Mouse (Mus musculus): ENCODE results near the gene Git2.

Git2 gene

DNA sequence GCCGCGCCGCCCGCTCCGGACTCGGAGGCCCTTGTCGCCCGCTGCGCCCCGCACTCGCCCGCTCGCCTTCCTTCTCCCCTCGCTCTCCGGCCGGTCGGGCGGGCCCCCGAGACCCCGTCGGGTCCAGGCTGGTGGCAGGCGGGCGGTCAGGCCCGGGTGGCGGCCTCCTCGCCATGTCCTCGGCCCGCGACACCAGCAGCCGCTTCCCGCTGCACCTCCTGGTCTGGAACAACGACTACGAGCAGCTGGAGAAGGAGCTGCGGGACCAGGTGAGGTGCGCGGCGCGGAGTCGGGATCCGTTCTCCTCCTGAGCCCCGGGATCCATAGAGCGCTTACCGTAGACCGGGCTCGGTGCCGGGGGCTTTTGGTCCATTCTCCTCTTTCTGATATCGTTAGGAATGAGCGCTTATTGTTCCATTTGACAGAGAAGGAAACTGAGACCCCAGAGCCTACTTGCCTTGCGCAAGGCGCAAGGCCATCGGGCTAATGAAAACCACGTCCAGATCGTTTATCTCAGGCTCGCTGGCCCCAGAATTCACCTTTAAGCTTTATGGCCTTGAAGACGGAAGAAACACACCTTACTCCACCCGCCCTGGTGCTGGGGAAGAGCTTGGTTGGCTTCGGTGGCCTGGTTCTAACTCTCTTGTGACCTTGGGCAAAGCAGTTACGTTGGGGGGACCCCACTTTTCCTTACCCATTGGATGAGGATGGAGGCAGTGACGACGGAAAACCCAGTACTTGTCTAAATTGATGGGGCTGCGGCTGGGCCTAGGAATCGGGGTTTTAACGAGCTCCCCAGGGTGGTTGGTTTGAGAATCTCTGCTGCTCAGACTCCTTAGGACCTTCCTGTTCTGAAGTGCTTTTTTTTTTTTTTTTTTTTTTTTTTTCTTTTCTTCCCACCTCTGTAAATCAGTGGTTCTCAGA, at the start of gene Git2:
Gene Git2 (minus strand): TSS at position 462 of the 924 bp plus-strand sequence.
- DNase-seq (ENCODE audit: low spot score in 2 of 2), result peak in 1 of 2 experiments; percentile 34

DNA sequence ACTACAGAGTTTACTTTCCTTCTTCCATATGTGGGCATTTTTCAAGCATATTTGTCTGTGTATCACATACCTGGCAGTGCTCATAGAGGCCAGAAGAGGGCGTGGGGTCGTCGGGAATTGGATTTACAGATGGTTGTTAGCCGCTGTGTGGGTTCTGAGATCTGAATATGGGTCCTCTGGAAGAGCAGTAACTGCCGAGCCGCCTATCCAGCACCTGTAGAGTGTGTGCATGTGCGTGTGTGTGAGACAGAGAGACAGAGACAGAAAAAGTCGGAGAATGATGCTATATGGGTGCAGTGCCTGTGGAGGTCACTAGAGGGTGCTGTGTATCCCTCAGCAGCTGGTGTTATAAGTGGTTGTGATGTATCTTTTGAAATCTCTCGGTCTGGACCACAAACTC, 48.9 kb upstream of the Git2 start:
- peak in 1 of 2 experiments; percentile 67 for DNase-seq (ENCODE audit: low spot score in 2 of 2)

DNA sequence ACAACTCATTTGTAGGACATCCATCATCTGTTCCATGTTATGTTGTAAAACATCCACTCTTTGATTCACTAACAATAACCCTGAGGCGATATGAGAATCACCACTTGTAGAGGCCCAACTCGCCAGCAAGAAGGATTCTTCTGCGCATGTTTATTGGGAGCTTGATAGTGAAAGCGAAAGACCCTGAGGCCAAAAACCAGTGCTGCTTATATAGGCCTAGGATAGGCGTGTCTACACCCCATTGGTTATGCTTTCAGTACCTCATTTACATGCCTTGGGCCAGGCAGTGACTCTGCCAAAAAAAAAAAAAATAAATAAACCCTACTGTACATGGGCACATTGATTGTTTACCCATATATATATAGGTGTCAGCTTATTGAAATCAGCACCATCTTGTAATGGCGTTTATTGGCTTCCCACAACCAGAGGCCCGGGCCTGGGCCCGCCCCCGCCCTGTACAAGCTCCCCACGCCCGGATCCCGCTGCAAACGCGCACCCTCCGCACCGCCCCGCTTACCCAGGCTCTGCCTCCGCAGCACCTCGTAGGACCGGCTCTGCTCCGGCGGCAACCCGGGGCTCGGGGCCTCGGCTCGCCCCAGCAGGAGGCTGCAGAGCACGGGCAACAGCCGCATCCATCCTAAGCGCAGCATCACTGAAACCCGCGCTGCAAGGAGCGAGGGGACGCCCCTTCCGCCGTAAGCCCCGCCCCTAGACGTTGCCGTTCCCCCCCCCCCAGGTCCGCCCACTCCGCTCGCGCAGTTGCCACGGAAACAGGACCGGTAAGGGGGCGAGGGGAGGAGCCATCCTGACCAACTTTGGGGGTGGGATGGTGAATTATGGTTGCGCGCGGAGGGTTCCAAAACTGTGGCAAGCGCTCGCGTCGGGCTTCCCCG, 47.7 kb upstream of the Git2 start, which contains the start of gene 1500011B03Rik:
Gene 1500011B03Rik (minus strand): TSS at position 673 of the 893 bp plus-strand sequence.
- peak in 1 of 2 experiments; percentile 72 for DNase-seq (ENCODE audit: low spot score in 2 of 2)

DNA sequence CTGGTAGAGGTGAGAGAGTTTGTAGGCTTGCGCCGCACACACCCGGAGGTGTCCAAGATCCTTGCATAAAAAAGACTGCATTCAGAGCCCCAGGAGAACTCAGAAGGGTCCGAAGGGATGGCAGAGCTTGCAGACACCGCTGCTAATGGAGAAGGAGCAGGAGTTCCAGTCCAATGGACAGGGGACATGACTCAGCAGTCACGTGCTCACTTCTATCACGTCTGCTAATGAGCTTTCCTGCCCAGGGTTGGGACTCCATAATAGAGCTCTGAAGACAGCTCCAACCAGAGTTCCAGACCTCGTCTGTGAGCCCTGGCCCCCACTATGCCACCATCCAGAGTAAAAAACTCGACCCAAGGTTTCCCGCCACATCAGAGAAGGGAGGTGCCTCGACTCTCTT, 42.8 kb upstream of the Git2 start:
- no peak for DNase-seq (ENCODE audit: low spot score in 2 of 2)

DNA sequence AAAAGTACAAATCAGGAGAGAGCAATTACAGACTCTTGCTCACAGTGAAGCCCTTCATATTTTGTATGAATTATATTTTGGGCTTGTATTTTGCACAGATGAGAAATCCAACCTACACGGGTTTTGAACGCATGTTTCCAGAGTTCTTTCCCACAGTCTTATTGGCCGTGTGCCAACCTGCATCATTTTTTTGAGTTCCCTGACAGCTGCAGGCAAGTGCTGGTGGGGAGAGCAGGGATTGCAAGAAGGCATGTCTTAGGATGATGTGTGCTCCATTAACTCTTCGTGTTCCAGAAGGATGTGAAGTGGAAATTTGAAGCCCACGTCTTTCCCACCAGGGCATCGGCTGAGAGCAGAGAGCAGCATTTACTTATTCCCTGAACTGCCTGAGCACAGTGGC, 41.3 kb upstream of the Git2 start:
- no peak for DNase-seq (ENCODE audit: low spot score in 2 of 2)

DNA sequence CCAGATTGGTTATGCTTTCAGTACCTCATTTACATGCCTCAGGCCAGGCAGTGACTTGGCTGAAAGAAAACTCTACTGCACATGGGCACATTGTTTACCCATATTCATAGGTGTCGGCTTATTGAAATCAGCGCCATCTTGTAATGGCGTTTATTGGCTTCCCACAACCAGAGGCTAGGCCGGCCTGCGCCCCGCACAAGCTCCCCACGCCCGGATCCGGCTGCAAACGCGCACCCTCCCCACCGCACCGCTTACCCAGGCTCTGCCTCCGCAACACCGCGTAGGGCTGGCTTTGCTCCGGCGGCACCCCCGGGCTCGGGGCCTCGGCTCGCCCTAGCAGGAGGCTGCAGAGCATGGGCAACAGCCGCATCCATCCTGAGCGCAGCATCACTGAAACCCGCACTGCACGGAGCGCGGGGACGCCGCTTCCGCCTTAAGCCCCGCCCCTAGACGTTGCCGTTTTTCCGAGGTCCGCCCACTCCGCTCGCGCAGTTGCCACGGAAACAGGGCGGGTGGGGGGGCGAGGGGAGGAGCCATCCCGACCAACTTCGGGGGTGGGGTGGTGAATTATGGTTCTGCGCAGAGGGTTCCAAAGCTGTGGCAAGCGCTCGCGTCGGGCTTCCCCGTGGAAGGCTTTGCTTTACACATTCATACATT, 38.3 kb upstream of the Git2 start:
- DNase-seq (ENCODE audit: low spot score in 2 of 2), result peak; percentile 79 to 87

DNA sequence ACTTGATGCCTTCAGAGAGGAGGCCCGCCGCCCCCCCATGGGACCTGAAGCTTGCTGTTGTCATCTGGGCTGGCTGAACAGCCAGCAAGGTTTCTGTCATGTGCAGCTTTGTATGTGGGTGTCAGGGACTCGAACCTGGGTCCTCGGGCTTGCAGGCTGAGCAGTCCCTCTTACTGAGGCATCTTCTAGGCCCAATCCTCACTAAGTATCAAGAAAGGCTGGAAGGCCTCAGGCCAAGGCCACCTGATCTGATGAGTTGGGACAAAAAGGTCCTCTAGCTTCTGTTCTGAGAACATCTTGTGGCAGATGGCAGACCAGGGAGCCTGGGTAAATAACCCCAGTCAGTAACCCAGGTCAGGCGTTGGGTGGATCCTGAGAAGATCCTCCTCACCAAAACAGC, 34.5 kb upstream of the Git2 start:
- no peak for DNase-seq (ENCODE audit: low spot score in 2 of 2)

DNA sequence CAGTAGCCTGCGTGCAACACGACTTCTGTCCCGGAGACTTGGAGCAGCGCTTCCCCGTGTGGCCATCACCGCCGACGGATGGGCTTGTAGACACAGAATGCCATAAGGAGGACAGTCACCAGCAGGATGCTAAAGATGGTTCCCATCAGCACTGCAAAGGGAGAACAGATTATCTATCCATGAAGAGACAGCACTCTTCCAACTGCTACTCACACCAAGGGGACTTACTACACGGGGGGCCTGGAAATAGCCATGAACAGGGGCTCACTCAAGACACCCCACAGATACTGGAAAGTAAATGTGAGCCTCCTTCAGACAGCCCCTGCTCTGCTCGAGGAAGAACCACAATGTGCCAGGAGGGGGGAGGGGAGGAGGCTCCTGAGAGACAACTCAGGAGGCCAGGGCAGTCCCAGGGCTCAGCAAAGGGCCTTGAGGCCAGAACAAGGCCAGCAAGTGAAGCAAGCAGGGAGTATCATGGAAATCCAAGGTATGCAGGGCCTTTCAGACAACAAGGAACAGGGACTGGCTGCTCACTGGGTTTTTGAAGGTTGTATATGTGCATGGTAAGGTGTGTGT, 34.0 kb upstream of the Git2 start:
- no peak for DNase-seq (ENCODE audit: low spot score in 2 of 2)

DNA sequence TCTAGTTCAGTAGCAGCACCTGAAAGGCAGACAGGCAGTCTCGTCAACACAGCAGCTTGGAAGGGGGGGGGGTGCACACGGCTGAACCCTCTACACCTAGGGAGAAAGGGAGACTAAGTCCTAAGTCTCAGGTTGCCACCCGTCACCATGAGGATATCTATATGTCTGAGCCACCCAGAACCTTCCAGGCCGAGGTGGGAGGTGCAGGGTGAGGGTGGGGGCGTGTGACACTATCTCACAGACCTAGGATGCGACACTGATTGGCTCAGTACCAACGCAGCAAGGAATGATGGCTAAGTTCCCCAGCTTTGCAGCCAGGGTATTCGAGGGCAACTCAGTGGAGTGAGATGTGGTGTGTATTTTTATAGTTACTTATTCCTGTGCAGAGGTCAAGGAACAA, 33.1 kb upstream of the Git2 start:
- DNase-seq (ENCODE audit: low spot score in 2 of 2), result no peak

DNA sequence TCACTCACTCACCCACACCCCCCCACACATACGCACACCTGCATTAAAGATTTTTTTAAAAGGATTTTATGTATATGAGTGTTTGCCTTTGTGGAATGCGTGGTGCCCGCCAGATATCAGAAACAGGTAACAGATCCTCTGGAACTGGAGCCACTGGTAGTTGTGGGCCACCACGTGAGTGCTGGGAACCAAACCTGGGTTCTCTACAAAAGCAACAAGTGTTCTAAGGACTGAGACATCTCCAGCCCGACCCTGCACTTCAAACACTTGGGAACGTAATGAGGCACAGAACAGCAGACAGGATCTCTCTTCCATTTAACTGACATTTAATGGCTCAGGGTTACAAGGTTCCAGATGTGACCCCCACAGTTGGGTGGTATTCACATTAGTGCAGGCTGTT, 32.6 kb upstream of the Git2 start:
- no peak for DNase-seq (ENCODE audit: low spot score in 2 of 2)

GRCm38 (mm10) chr5:114807468-114807867, 32.2 kb upstream of the Git2 start:
- DNase-seq (ENCODE audit: low spot score in 2 of 2), result no peak

DNA sequence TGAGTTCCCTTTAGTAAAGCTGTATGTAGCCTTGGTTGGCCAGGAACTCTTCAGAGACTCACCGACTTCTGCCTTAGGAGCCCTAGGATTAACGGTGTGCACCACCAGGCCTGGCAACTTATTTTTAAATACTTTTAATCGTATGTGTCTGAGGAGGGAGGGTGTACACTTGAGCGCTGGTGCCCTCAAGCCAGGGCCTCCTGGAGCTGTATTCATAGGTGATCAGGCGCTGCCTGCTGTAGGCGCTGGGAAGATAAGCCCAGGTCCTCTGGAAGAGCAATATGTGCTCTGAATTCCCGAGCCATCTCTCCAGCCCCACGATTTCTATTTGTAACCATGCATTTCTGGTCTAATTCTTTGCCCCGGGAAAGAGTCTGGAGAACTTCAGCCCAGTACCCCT, 31.7 kb upstream of the Git2 start:
- no peak for DNase-seq (ENCODE audit: low spot score in 2 of 2)

DNA sequence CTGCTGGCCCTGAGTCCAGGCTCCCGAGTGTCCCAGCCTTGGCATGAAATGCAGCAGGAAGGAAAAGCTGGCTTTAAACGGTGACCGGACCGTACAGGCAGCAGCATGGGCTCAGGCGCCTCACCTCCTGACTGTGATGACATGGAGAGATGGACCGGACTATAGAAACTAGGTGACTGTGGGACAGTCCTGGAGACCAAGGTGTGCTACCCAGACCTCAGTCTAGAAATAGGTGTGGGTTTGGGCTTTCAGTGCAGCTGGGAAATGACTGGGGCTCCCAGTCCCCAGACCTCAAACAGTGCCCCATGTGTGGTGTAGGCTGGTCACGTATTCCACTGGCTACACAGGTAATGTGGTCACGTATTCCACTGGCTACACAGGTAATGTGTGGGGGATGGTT, 31.3 kb upstream of the Git2 start:
- DNase-seq (ENCODE audit: low spot score in 2 of 2), result no peak

DNA sequence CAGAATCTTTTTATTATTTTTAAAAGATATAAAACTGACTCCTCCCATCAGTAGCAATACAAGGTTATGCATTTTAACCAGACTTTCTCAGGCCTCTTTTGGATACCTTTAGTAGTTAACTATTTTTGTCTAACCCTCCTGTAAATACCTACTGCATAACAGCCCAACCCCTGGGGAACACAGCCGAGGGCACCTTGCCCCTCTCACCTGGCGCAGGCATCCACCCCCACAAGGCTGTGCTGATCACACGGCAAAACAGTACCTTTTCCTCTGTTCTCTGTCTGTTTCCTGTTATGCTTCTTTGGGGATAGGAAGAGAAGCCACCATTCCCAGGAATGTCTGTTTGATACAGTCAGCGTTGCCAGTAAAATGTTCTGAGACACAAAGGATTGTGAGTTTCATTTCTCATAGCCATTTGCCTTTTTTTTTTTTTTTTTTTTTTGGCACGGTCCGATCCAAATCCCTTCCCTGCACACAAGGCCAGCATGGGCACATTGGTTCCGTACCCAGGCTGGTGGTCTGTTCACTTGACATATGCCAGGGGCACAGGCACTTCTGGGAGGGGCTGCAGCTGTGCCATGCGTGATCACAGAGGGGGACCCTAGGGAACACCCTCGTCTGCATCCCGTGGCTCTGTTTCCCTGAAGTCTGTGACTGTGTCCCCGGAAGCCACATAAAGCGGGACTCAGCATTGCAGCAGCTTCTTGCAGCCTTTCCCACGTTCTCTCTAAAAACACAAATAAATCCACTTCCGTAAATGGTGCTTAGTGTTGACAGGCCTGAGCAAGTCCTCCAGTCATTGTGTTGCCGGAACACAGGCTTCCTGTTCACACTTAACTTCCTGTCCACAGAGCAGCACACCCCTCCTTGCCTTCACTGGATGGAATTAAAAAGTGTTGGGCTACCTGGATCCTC, 30.4 kb upstream of the Git2 start:
- DNase-seq (ENCODE audit: low spot score in 2 of 2), result no peak

DNA sequence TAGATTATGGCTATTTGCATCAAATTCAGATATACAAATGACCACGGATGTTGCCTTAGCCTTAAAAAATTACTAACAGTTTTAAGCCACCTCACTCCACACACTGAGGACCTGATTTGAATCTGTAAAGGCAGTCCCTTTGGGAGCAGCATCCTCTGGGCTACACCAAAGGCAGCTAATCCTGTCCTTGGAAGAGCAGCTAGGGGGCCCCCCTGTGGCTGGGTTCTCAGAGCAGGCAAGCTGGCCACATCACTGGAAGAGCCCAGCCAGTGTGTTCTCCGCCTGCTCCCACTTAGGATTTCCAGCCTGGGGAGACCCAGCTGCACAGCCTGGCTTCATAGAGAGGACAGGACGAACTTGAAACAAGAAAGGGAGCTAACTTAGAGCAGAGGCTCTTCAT, 29.6 kb upstream of the Git2 start:
- peak in 1 of 2 experiments; percentile 62 for DNase-seq (ENCODE audit: low spot score in 2 of 2)

DNA sequence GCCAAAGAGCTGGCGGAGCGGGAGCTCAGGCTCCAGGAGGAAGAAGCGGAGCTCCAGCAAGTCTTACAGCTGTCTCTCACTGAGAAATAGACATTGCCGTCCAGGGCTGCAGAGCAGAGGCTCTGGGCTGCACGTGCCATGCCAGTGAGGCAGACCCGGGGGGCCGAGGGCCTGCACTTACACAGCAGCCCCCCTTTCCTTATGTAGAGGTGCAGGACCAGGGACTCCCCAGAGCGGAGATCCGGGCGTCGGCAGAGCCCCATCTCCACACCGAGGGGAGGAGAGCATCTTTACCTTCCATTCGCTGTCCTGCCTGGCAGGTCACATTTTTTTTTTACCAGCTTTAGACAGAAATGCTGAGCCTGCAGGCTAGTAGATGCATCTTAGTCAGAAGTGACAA, 29.0 kb upstream of the Git2 start:
- DNase-seq (ENCODE audit: low spot score in 2 of 2), result no peak

- DNase-seq (ENCODE audit: low spot score in 2 of 2), result no peak
These were observed 27.9 kb upstream of the Git2 start for GRCm38 (mm10) chr5:114803231-114803630.

DNA sequence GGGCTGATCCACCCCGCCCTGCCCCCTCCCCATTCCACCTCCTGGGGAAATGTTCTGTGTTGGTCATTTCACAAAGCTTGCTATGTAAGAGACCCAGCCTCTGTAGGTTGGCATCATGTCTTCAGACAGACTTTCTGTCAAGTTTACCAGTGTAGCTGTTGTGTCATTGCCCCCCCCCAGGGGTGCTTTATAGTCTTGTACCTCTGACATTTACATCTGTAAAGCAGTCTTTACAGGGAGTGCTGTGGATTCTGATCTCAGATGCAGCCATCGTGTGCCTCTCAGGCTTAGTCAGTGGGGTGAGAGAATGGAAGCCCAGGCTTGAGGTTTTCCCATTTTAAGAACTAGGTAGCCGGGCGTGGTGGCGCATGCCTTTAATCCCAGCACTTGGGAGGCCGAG, 26.5 kb upstream of the Git2 start:
- no peak for DNase-seq (ENCODE audit: low spot score in 2 of 2)

GRCm38 (mm10) chr5:114801049-114801448, 25.7 kb upstream of the Git2 start:
- no peak for DNase-seq (ENCODE audit: low spot score in 2 of 2)

GRCm38 (mm10) chr5:114799848-114800247, 24.5 kb upstream of the Git2 start:
- DNase-seq (ENCODE audit: low spot score in 2 of 2), result no peak

- DNase-seq (ENCODE audit: low spot score in 2 of 2), result no peak
These were observed 21.9 kb upstream of the Git2 start for GRCm38 (mm10) chr5:114797253-114797652.
